Mouse (Mus musculus): ENCODE data around the gene Igfbp1.

- TF ChIP-seq CTCF (IDR thresholded peaks at IDR 0.05; ENCODE audit: low read depth, low read length) (no peak), POLR2A (IDR thresholded peaks at IDR 0.05; ENCODE audit: borderline replicate concordance, low read depth, low read length) (no peak)
Measured at GRCm38 (mm10) chr11:7202206-7202605, 4.6 kb downstream of the Igfbp1 start.
